Mouse (Mus musculus) midbrain, embryonic 16.5 days (tissue): ENCODE data around the gene Dtx4. TPM values are rescaled to one million over a fixed set of nuclear protein-coding genes. Genes with fewer than 3 reads are reported as not detected.
A peak's percentile ranks its signal among the peaks of the same experiment; 100 is the strongest.

ENCODE experiments used
- ATAC-seq: fragments of 200-750 bp; cut with Nextera tagmentation; 2 replicates; pipeline ENCODE4 v1.8.0; 2017; ENCODE audit warnings: moderate TSS enrichment
- H3K27ac ChIP-seq: fragments of 300-500 bp; sonication (generic); 2 replicates; pipeline ENCODE4 v1.5.1; 2014; ENCODE audit warnings: mild to moderate bottlenecking, low read length, mixed read lengths
- H3K27me3 ChIP-seq: fragments of 300-500 bp; sonication (generic); 2 replicates; pipeline ENCODE4 v1.6.1; 2014; ENCODE audit warnings: low read depth, low read length, mixed read lengths; ENCODE audit not compliant: control insufficient read depth, insufficient read depth
- H3K36me3 ChIP-seq: fragments of 300-500 bp; sonication (generic); 2 replicates; pipeline ENCODE4 v1.6.1; 2014; ENCODE audit warnings: mild to moderate bottlenecking, low read length, moderate library complexity, mixed read lengths; ENCODE audit not compliant: control insufficient read depth, insufficient read depth
- H3K4me1 ChIP-seq: fragments of 300-500 bp; sonication (generic); 2 replicates; pipeline ENCODE4 v1.6.1; 2014; ENCODE audit warnings: mild to moderate bottlenecking, low read length, mixed read lengths; ENCODE audit not compliant: control insufficient read depth, insufficient read depth
- H3K4me2 ChIP-seq: fragments of 300-500 bp; sonication (generic); 2 replicates; pipeline ENCODE4 v1.6.1; 2014; ENCODE audit warnings: mild to moderate bottlenecking, low read length, mixed read lengths
- H3K4me3 ChIP-seq: fragments of 300-500 bp; sonication (generic); 2 replicates; pipeline ENCODE4 v1.5.1; 2014; ENCODE audit warnings: low read depth, mild to moderate bottlenecking, low read length, moderate library complexity, mixed read lengths
- H3K9ac ChIP-seq: fragments of 300-500 bp; sonication (generic); 2 replicates; pipeline ENCODE4 v1.6.1; 2014; ENCODE audit warnings: low read depth, low read length, mixed read lengths
- H3K9me3 ChIP-seq: fragments of 300-500 bp; sonication (generic); replicated peaks from 2 replicates; pipeline ENCODE4 v1.6.1; 2014; ENCODE audit warnings: mild to moderate bottlenecking, low read length, mixed read lengths; ENCODE audit not compliant: control insufficient read depth, poor library complexity, severe bottlenecking
- WGBS: fragments of 180-500 bp; shearing (Covaris S2); extraction: QIAGEN DNeasy Blood & Tissue Kit; methylation state at CpG from one replicate; pipeline ENCODE4 v1.1.7; 2014; 5-methylcytosine and 5-hydroxymethylcytosine counted together
- polyA plus RNA-seq: library from polyadenylated mRNA; unstranded; fragments of >200 nt; fragmentation: Nextera tagmentation; extraction: Ambion mirVana; gene quantifications from 2 replicates; pipeline ENCODE4 v1.2.1, GENCODE M21; 2015

Gene Dtx4
- polyA plus RNA-seq, 1 experiment from 2014 or later = 39.3 TPM

DNA sequence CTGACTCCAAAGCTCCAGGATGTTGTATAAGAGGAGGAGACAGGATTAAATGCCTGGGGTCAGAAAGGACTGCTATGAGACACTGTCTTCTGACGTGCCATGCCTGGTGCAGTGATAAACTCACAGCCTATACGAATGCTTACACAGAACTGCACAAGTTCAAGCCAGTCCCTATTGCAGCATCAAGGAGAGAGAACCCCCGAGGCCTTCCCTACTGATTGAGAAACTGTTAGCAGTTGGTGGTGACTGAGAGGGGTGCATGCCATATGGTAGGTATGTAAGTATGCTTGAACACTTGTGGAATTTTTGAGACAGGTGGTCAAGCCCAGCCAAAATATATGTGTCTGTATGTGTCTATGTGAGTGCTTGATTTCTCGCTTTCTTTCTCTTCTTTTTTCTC is 22.1 kb upstream of the Dtx4 start:
- H3K27ac ChIP-seq = no peak overlapping the region
- H3K27me3 ChIP-seq = no peaks in the 10 kb centered on the region
- no peaks in the 10 kb centered on the region for H3K4me1 ChIP-seq
- H3K9me3 ChIP-seq = no peaks in the 10 kb centered on the region
- no peak overlapping the region for H3K4me2 ChIP-seq
- ATAC-seq = no peak
- 51% methylated on average over 4 of the region's 4 CpGs for WGBS
- no peak overlapping the region for H3K4me3 ChIP-seq
- H3K36me3 ChIP-seq = no peaks in the 10 kb centered on the region
- no peak overlapping the region for H3K9ac ChIP-seq

DNA sequence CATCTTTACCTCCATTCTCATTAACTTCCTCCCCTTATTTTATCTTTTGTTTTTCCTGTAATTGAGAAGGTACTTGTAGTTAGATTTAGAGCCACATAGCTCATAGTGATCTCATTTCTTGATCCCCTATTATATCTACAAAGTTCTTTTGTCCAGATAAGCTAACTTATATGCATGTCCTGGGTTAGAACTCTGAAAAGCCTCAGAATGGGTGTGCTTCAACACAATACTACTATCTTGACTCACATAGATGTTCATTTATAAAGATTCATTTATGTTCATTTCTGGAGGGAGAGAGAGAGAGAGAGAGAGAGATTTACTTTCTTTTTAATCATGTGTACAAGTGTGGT is 17.3 kb upstream of the Dtx4 start:
- H3K4me1 ChIP-seq = no peaks in the 10 kb centered on the region
- peak overlapping the region; percentile 46 for H3K4me3 ChIP-seq
- H3K27ac ChIP-seq = no peak overlapping the region; the same call in 1 of the 2 replicates
- H3K9me3 ChIP-seq = no peaks in the 10 kb centered on the region
- H3K36me3 ChIP-seq = no peaks in the 10 kb centered on the region
- H3K27me3 ChIP-seq = no peaks in the 10 kb centered on the region
- peak overlapping the region; percentile 58 for H3K4me2 ChIP-seq
- no peak; the same call in 1 of the 2 replicates for ATAC-seq
- H3K9ac ChIP-seq = peak overlapping the region; percentile 70; the same call in 1 of the 2 replicates

DNA sequence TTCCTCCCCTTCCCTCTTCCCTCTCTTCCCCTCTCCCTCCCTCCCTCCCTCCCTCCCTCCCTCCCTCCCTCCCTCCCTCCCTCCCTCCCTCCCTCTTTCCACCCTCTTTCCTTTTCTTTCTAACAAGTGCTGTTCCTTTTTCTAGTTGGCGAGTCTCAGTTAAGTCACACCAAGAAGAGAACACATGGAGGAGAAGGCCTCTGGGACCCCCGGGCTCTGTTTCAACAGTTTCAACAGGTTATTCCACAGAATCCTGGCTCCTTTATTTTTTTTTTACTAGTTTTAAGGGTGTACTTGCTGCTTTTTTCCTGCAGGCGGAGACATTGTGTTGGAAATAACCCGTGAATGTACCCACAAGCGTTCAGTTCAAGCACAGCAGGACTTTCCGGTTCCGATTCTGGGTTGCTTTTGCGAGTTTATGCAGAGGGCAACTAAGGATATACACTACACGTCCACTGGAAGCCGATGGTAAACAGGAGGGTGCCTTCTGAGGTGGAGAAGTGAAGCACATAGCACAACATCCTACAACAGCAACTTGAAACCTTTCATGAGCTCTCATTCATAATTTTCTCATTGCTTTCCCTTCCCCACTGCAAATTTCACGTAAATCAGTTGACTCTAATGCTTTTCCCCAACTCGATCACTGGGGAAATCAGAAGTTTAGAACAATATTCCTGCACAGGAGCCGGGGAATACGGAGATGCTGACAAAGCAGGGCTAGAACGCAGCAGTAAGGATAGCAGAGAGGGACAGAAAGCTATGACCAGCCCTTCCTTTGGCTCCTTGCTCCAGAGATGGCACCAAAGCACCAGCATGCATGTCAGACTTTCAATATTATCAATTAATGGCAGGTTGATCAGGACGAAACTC is 16.7 kb upstream of the Dtx4 start:
- H3K27ac ChIP-seq = peak overlapping the region; percentile 62
- WGBS = 2% methylated on average over 15 of the region's 16 CpGs
- H3K27me3 ChIP-seq = no peaks in the 10 kb centered on the region
- peak overlapping the region; percentile 70 for H3K9ac ChIP-seq
- peak; percentile 95 for ATAC-seq
- peak overlapping the region; percentile 58 for H3K4me2 ChIP-seq
- no peaks in the 10 kb centered on the region for H3K9me3 ChIP-seq
- no peaks in the 10 kb centered on the region for H3K4me1 ChIP-seq
- H3K36me3 ChIP-seq = no peaks in the 10 kb centered on the region
- peak overlapping the region; percentile 46 for H3K4me3 ChIP-seq

DNA sequence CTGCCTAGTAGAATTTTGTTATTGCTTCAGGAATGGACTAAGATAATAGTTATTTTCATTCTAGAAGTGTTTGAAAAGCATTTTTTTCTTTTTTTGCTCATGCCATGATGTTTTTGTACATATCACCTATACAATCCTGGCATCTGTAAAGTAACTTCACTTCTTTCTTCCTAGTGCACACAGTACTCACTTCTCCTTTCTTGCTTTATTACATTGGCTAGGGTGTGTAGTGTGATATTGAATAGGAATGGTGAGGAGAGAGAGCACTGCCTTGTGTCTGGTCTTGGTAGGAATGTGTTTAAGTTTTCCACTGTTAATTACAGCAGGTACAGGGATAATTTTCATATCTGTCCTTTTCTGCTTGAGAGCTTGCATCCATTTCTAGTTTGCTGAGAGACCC is 13.4 kb upstream of the Dtx4 start:
- no peaks in the 10 kb centered on the region for H3K27me3 ChIP-seq
- H3K4me3 ChIP-seq = no peak overlapping the region
- H3K4me2 ChIP-seq = no peak overlapping the region
- no peaks in the 10 kb centered on the region for H3K36me3 ChIP-seq
- H3K9me3 ChIP-seq = no peaks in the 10 kb centered on the region
- H3K4me1 ChIP-seq = no peaks in the 10 kb centered on the region
- H3K9ac ChIP-seq = no peak overlapping the region
- ATAC-seq = no peak
- H3K27ac ChIP-seq = no peak overlapping the region

DNA sequence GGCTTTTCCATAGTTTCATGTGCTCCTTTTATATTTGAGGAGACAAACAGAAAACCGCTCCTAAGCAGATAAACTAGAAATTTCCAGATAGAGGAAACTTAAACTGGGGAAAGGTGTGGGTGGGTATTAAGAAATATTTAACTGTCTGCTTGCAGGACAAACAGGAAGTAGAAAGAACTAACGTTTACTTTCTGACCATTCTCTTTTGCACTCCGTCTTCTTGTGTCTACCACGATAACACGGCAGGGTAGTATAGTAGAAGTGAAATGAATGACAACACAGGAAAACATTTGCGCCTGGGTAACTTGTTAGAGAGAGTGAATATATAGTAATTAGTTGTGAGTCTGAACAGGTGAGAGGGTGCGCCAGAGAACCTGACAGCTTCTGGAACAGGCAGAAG is 1.5 kb upstream of the Dtx4 start:
- Histone ChIP-seq H3K9ac (no peak overlapping the region), H3K9me3 (no peaks in the 10 kb centered on the region), H3K4me3 (no peak overlapping the region), H3K27ac (no peak overlapping the region), H3K36me3 (no peaks in the 10 kb centered on the region), H3K4me1 (peaks cover 28% of the 10 kb centered on the region), H3K4me2 (no peak overlapping the region), H3K27me3 (no peaks in the 10 kb centered on the region)
- WGBS = 95% methylated on average over 7 of the region's 7 CpGs
- ATAC-seq = no peak

DNA sequence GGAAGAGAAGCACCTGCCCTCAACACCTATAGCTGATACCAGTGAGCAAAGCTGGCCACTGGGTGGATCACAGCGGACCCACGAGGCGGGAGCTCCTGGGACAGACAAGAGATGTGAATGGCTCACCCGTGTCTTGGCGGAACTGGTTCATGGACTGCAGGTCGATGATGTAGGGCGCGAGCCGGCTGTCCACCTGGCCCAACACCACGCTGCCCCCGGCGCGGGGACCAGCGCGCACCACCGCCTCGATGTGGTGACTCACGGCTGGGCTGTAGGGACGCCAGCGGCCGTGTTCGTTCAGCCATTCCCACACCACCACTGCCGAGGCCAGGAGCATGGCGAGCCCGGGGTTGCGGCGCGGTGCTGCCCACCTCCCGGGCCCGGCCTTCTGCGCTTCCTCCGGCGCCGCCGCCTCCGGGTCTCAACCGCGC is 358 bp downstream of the Dtx4 start:
- H3K4me1 ChIP-seq = peaks cover 31% of the 10 kb centered on the region
- H3K36me3 ChIP-seq = no peaks in the 10 kb centered on the region
- H3K9ac ChIP-seq = peak overlapping the region; percentile 99
- no peaks in the 10 kb centered on the region for H3K27me3 ChIP-seq
- ATAC-seq = peak; percentile 70
- WGBS = under 1% methylated on average over 36 of the region's 38 CpGs
- H3K4me2 ChIP-seq = peak overlapping the region; percentile 88
- H3K4me3 ChIP-seq = peak overlapping the region; percentile 94
- peak overlapping the region; percentile 97 for H3K27ac ChIP-seq
- no peaks in the 10 kb centered on the region for H3K9me3 ChIP-seq

DNA sequence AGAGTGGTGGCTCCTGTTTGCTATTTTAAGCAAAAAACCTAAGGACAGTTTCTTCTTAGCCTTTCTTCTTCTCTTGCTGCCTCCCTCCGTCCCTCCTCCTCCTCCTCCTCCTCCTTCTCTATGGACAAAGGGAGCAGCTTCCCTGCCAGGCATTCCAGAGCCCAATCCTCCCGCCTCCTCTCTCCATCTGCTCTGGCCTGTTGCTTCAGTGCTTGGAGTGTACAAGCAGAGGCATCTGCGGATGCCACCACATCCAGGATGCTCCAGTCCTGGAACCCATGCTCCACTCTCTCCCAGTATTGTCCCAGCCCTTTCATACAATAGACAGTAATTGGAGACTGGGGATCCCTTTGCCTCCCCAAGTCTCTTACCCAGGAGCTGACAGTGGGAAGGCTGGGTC is 1.1 kb downstream of the Dtx4 start:
- ATAC-seq = peak; percentile 29
- H3K9me3 ChIP-seq = no peaks in the 10 kb centered on the region
- peak overlapping the region; percentile 94 for H3K4me3 ChIP-seq
- H3K27ac ChIP-seq = peak overlapping the region; percentile 97
- peaks cover 37% of the 10 kb centered on the region for H3K4me1 ChIP-seq
- no peaks in the 10 kb centered on the region for H3K36me3 ChIP-seq
- H3K27me3 ChIP-seq = no peaks in the 10 kb centered on the region
- H3K4me2 ChIP-seq = peak overlapping the region; percentile 88
- WGBS = 0% methylated on average over 3 of the region's 3 CpGs
- H3K9ac ChIP-seq = peak overlapping the region; percentile 99

DNA sequence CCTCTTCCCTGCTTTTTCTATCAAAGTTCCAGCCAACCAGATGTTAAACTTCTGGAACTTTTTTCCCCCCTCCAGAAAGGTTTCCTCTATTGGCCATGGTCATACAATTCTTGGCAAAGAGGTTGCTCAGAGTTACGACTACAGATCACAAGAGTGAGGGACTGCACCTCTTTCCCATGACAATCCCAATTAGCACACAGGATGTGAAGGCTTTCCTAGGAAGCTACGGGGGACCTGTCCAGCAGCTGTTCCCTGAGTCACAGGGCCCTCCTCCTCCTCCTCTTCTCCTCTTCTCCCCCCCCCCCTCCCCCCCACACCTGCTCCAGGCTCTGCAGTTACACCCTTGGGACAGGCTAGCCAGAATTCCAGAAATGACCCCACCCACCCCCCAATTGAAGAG is 1.8 kb downstream of the Dtx4 start:
- H3K27ac ChIP-seq = peak overlapping the region; percentile 97
- no peaks in the 10 kb centered on the region for H3K27me3 ChIP-seq
- no peaks in the 10 kb centered on the region for H3K9me3 ChIP-seq
- peak overlapping the region; percentile 99 for H3K9ac ChIP-seq
- H3K36me3 ChIP-seq = no peaks in the 10 kb centered on the region
- 3% methylated on average over 2 of the region's 2 CpGs for WGBS
- peak overlapping the region; percentile 88 for H3K4me2 ChIP-seq
- peak overlapping the region; percentile 94 for H3K4me3 ChIP-seq
- no peak for ATAC-seq
- peaks cover 40% of the 10 kb centered on the region for H3K4me1 ChIP-seq

DNA sequence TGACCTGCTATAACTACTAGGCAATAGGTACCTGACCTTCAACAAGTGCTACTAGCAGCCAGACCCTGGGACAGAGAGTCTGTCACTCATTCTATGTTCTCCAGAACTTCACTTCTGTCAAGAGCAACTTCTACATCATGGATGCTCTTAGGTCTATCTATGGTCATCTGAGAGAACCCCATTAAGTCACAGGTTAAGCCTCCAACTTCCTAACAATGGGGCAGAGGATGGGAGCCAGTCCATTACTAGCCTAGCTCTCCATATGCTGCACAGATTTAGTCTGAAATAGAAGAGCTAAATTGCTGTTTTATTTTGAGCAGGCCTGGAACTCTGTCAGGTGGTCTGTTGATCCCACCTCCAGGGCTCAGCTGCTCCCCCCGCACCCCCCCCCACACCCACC is 2.3 kb downstream of the Dtx4 start:
- Histone ChIP-seq H3K27ac (peak overlapping the region; percentile 10), H3K4me3 (peak overlapping the region; percentile 94; the same call in 1 of the 2 replicates), H3K9me3 (no peaks in the 10 kb centered on the region), H3K27me3 (no peaks in the 10 kb centered on the region), H3K9ac (no peak overlapping the region), H3K4me2 (peak overlapping the region; percentile 88), H3K36me3 (no peaks in the 10 kb centered on the region), H3K4me1 (peaks cover 45% of the 10 kb centered on the region)
- no peak for ATAC-seq
- WGBS = 14% methylated on average over 1 of the region's 1 CpGs
